Mouse (Mus musculus) erythroid progenitor cell, adult 5-6 weeks (primary cell): Measurements from ENCODE around the gene Vmn1r158. TPM values are rescaled to one million over a fixed set of nuclear protein-coding genes. Genes with fewer than 3 reads are reported as not detected.
"Not testable (repeated sequence)": the region's sequence is repeated elsewhere in the genome, so short reads cannot be mapped to it uniquely, and the experiment has no call there.

ENCODE experiments used
- ATAC-seq: replicated peaks from 2 replicates; pipeline ENCODE4 v1.8.0; 2016; ENCODE audit warnings: moderate number of reproducible peaks, mild to moderate bottlenecking, moderate TSS enrichment, inconsistent platforms; ENCODE audit not compliant: poor library complexity, low FRiP score, severe bottlenecking
- total RNA-seq, 2 experiments: library from RNA; stranded (forward) in 1 of 2; stranded (reverse) in 1 of 2; fragments of 150-400 nt in 1 of 2; fragments of 186-747, 209-891 nt in 1 of 2; gene quantifications; 2 replicates each; pipeline versions ENCODE4 v1.2.3 to v1.2.4; 2015 to 2017; ENCODE audit warnings: low replicate concordance in 2 of 2

Gene Vmn1r158
- total RNA-seq (2015; ENCODE audit: low replicate concordance), result not detected in 2 replicates
- total RNA-seq (2017; ENCODE audit: low replicate concordance), result not detected in 2 replicates

- ATAC-seq, result not testable (repeated sequence)
These were observed at the start of gene Vmn1r158 for GRCm38 (mm10) chr7:22790682-22791081. Gene Vmn1r158 (minus strand): TSS chr7:22790782.

- ATAC-seq, result not testable (repeated sequence)
These were observed 14.6 kb downstream of the Vmn1r158 start for GRCm38 (mm10) chr7:22775981-22776380.

GRCm38 (mm10) chr7:22761397-22761796 is 29.2 kb downstream of the Vmn1r158 start, which contains the start of gene Vmn1r157:
Gene Vmn1r157 (plus strand): TSS chr7:22761697.
- not testable (repeated sequence) for ATAC-seq

Other genes starting within 250 kb of the Vmn1r158 start
- gene Gm4201, start 225.4 kb downstream of the Vmn1r158 start, total RNA-seq (2015; ENCODE audit: low replicate concordance), result not detected in 2 replicates
- gene Gm4201, start 225.4 kb downstream of the Vmn1r158 start, total RNA-seq (2017; ENCODE audit: low replicate concordance), result not detected in 2 replicates
- gene Gm4565, start 202.7 kb downstream of the Vmn1r158 start, total RNA-seq (2015; ENCODE audit: low replicate concordance), result not detected in 2 replicates
- not detected in 2 replicates for gene Gm4565, start 202.7 kb downstream of the Vmn1r158 start, total RNA-seq (2017; ENCODE audit: low replicate concordance)
- not detected in 2 replicates for gene Vmn1r155, start 132.8 kb downstream of the Vmn1r158 start, total RNA-seq (2015; ENCODE audit: low replicate concordance)
- gene Vmn1r155, start 132.8 kb downstream of the Vmn1r158 start, total RNA-seq (2017; ENCODE audit: low replicate concordance), result not detected in 2 replicates
- gene Gm8693, start 98.5 kb downstream of the Vmn1r158 start, total RNA-seq (2015; ENCODE audit: low replicate concordance), result not detected in 2 replicates
- not detected in 2 replicates for gene Gm8693, start 98.5 kb downstream of the Vmn1r158 start, total RNA-seq (2017; ENCODE audit: low replicate concordance)
- gene Gm4567, start 71.1 kb downstream of the Vmn1r158 start, total RNA-seq (2015; ENCODE audit: low replicate concordance), result not detected in 2 replicates
- not detected in 2 replicates for gene Gm4567, start 71.1 kb downstream of the Vmn1r158 start, total RNA-seq (2017; ENCODE audit: low replicate concordance)
- gene Vmn1r157, start 29.1 kb downstream of the Vmn1r158 start, total RNA-seq (2015; ENCODE audit: low replicate concordance), result not detected in 2 replicates
- not detected in 2 replicates for gene Vmn1r157, start 29.1 kb downstream of the Vmn1r158 start, total RNA-seq (2017; ENCODE audit: low replicate concordance)
- gene Vmn1r159, start 52.8 kb upstream of the Vmn1r158 start, total RNA-seq (2015; ENCODE audit: low replicate concordance), result not detected in 2 replicates
- gene Vmn1r159, start 52.8 kb upstream of the Vmn1r158 start, total RNA-seq (2017; ENCODE audit: low replicate concordance), result not detected in 2 replicates
- gene Vmn1r160, start 80.4 kb upstream of the Vmn1r158 start, total RNA-seq (2015; ENCODE audit: low replicate concordance), result not detected in 2 replicates
- gene Vmn1r160, start 80.4 kb upstream of the Vmn1r158 start, total RNA-seq (2017; ENCODE audit: low replicate concordance), result not detected in 2 replicates
- not detected in 2 replicates for gene Gm4214, start 193.9 kb upstream of the Vmn1r158 start, total RNA-seq (2015; ENCODE audit: low replicate concordance)
- not detected in 2 replicates for gene Gm4214, start 193.9 kb upstream of the Vmn1r158 start, total RNA-seq (2017; ENCODE audit: low replicate concordance)
- not detected in 2 replicates for gene Gm4216, start 229.1 kb upstream of the Vmn1r158 start, total RNA-seq (2015; ENCODE audit: low replicate concordance)
- not detected in 2 replicates for gene Gm4216, start 229.1 kb upstream of the Vmn1r158 start, total RNA-seq (2017; ENCODE audit: low replicate concordance)